Mouse (Mus musculus) heart, postnatal 25 days (tissue): ENCODE results near the gene Zfp950. TPM values are rescaled to one million over a fixed set of nuclear protein-coding genes. Genes with fewer than 3 reads are reported as not detected.

ENCODE experiments used
- DNase-seq: peaks from one replicate; pipeline ENCODE4 v3.0.0; 2022; ENCODE audit warnings: low spot score
- intact Hi-C: fragments of 180-260 bp; cut with DNase I; formaldehyde crosslinking; loops from one replicate; pipeline ENCODE4 v1.15.1; 2025
- total RNA-seq, 2 experiments: library from RNA; stranded (reverse); gene quantifications; 2 replicates each; pipeline ENCODE4 v1.2.3; 2021

Zfp950 gene
- total RNA-seq, 2 experiments from 2014 or later: 15.1 to 17.8 TPM

GRCm38 (mm10) chr19:61064386-61064785 lies 76.3 kb downstream of the Zfp950 start:
- intact Hi-C loops: loop anchor here (2.0 to 5.0 kb wide), 3 partner anchors 47 to 176 kb away; partner anchors contain the start of gene Grk5
- no peak for DNase-seq

- no peak for DNase-seq
- intact Hi-C loops: no loop called here
Observed at GRCm38 (mm10) chr19:61057581-61057980, 83.1 kb downstream of the Zfp950 start.

- intact Hi-C loops: no loop called here
- no peak for DNase-seq
Observed at GRCm38 (mm10) chr19:61056783-61057410, 83.7 kb downstream of the Zfp950 start.

GRCm38 (mm10) chr19:61052786-61053185 lies 87.9 kb downstream of the Zfp950 start:
- DNase-seq: no peak
- intact Hi-C loops: no loop called here

GRCm38 (mm10) chr19:61052008-61052407 lies 88.6 kb downstream of the Zfp950 start:
- DNase-seq: no peak
- intact Hi-C loops: no loop called here

GRCm38 (mm10) chr19:61051151-61051550 lies 89.5 kb downstream of the Zfp950 start:
- intact Hi-C loops: no loop called here
- no peak for DNase-seq

GRCm38 (mm10) chr19:61049413-61049812 lies 91.2 kb downstream of the Zfp950 start:
- intact Hi-C loops: no loop called here
- DNase-seq: no peak

GRCm38 (mm10) chr19:61048646-61049045 lies 92.0 kb downstream of the Zfp950 start:
- intact Hi-C loops: no loop called here
- no peak for DNase-seq

GRCm38 (mm10) chr19:61039151-61039550 lies 101.5 kb downstream of the Zfp950 start:
- no peak for DNase-seq
- intact Hi-C loops: no loop called here

- no peak for DNase-seq
- intact Hi-C loops: no loop called here
Observed at GRCm38 (mm10) chr19:61031570-61031969, 109.1 kb downstream of the Zfp950 start.

GRCm38 (mm10) chr19:61021939-61022566 lies 118.6 kb downstream of the Zfp950 start:
- intact Hi-C loops: loop anchor here (2.0 kb wide), 1 partner anchor 67 kb away; no protein-coding TSS in a partner anchor
- DNase-seq: no peak

GRCm38 (mm10) chr19:61021502-61021901 lies 119.1 kb downstream of the Zfp950 start:
- intact Hi-C loops: no loop called here
- no peak for DNase-seq

GRCm38 (mm10) chr19:61017477-61018266 lies 123.0 kb downstream of the Zfp950 start:
- intact Hi-C loops: loop anchor here (5.0 kb wide), 1 partner anchor 45 kb away; no protein-coding TSS in a partner anchor
- DNase-seq: no peak

- no peak for DNase-seq
- intact Hi-C loops: no loop called here
Observed at GRCm38 (mm10) chr19:61009266-61009665, 131.4 kb downstream of the Zfp950 start.

Other genes starting within 250 kb of the Zfp950 start
- gene Gm7102, start 35.5 kb upstream of the Zfp950 start, total RNA-seq: under 1 TPM in 1 of 2 experiments, not detected in 1; 0.16 TPM
- not detected for gene Gm6020, start 43.0 kb upstream of the Zfp950 start, total RNA-seq
- gene Csf2ra, start 87.6 kb upstream of the Zfp950 start, total RNA-seq: 1 to 10 TPM; 7.6 to 8.1 TPM
- not detected for gene Gm21060, start 156.2 kb upstream of the Zfp950 start, total RNA-seq